Mouse (Mus musculus) C2C12 (cell line): ENCODE results near the gene Mrgprf. TPM values are rescaled to one million over a fixed set of nuclear protein-coding genes. Genes with fewer than 3 reads are reported as not detected.

Experiments
- H3K27me3 ChIP-seq: one replicate; pipeline ENCODE4 v1.6.1; 2011; ENCODE audit not compliant: control insufficient read depth, insufficient read depth, insufficient read length
- H3K36me3 ChIP-seq: one replicate; pipeline ENCODE4 v1.6.1; 2011; ENCODE audit not compliant: control insufficient read depth, insufficient read depth
- H3K4me3 ChIP-seq: one replicate; pipeline ENCODE4 v1.5.1; 2011; ENCODE audit warnings: mild to moderate bottlenecking, control low read depth; ENCODE audit not compliant: poor library complexity, insufficient read depth, severe bottlenecking
- H3K79me2 ChIP-seq: one replicate; pipeline ENCODE4 v1.6.1; 2011; ENCODE audit not compliant: control insufficient read depth, insufficient read depth
- H3K79me3 ChIP-seq: one replicate; pipeline ENCODE4 v1.6.1; 2011; ENCODE audit warnings: low read depth, control low read depth
- H3ac ChIP-seq: one replicate; pipeline ENCODE3; 2011; ENCODE audit warnings: low read depth; ENCODE audit not compliant: control insufficient read depth, insufficient read length
- CEBPB ChIP-seq: IDR thresholded peaks from one replicate; pipeline ENCODE4 v1.6.1; 2011; ENCODE audit warnings: low read depth, mild to moderate bottlenecking, control low read depth, moderate library complexity
- CTCF ChIP-seq: IDR thresholded peaks from one replicate; pipeline ENCODE4 v1.5.1; 2011; ENCODE audit not compliant: control insufficient read depth, insufficient read depth, insufficient read length
- FOSL1 ChIP-seq: IDR thresholded peaks from one replicate; pipeline ENCODE4 v1.8.0; 2011; ENCODE audit warnings: mild to moderate bottlenecking, low read length; ENCODE audit not compliant: poor library complexity, insufficient read depth, severe bottlenecking
- MAX ChIP-seq: IDR thresholded peaks from one replicate; pipeline ENCODE4 v1.6.1; 2011; ENCODE audit warnings: mild to moderate bottlenecking, control low read depth
- MYOD1 ChIP-seq: IDR thresholded peaks from one replicate; pipeline ENCODE4 v1.6.1; 2011; ENCODE audit warnings: low read depth; ENCODE audit not compliant: control insufficient read depth, insufficient read length
- MYOG ChIP-seq: IDR thresholded peaks from one replicate; pipeline ENCODE4 v1.6.1; 2011; ENCODE audit not compliant: control insufficient read depth, insufficient read length; ENCODE audit errors: extremely low read depth
- USF1 ChIP-seq: IDR thresholded peaks from one replicate; pipeline ENCODE4 v1.6.1; 2011; ENCODE audit warnings: low read depth, mild to moderate bottlenecking, control low read depth, moderate library complexity
- polyA plus RNA-seq: library from polyadenylated mRNA; unstranded; fragments of >200 nt; fragmentation: generic; extraction: Trizol; gene quantifications from one replicate; pipeline ENCODE4 v1.2.1, GENCODE M21; 2012; ENCODE audit warnings: missing spikeins

The Mrgprf gene
- polyA plus RNA-seq, 1 experiment: 0.88 TPM

DNA sequence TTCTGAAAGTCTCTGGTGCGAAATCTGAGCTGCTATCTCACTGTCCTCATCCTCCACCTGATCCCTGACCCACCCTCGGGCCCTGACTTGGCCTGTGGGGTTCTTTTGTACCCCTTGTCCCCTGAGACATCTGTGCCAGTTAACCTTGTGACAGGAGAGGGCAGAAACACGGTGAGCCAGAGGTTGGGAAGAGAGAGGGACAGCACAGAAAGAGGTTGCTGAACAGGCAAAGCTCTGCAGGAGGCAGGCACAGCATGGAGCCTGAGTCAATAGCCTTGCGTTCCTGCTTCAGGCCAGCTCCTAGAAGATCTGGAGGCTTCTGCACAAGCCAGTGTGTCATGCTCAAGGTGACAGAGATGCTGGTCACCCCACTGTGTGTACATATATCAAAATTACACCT, 23.0 kb downstream of the Mrgprf start:
- H3K79me3 ChIP-seq: no peaks in the 10 kb centered on the region
- H3ac ChIP-seq: no peak overlapping the region
- H3K79me2 ChIP-seq: no peaks in the 10 kb centered on the region
- TF ChIP-seq USF1: no peak
- no peak for TF ChIP-seq MYOG
- no peak for TF ChIP-seq CTCF
- no peak for TF ChIP-seq MAX
- no peak for TF ChIP-seq CEBPB
- no peak for TF ChIP-seq FOSL1
- no peak for TF ChIP-seq MYOD1
- H3K4me3 ChIP-seq: no peak overlapping the region
- no peaks in the 10 kb centered on the region for H3K36me3 ChIP-seq
- no peaks in the 10 kb centered on the region for H3K27me3 ChIP-seq

DNA sequence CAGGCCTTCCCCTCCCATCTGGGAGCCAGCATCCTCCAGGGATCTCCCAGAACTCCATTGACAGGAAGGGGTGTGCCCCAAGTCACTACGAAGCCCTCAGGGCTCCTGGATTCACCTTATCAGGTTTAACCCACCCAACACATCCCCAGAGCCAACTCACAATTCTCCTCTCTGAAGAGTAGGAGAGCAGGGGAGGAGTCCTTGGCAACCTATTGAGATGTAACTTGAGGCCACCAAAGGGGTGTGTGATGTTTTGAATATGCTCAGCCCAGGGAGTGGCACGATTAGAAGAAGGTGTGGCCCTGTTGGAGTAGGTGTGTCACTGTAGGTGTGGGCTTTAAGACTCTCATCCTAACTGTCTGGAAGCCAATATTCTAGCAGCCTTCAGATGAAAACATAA, 25.1 kb downstream of the Mrgprf start:
- no peak for TF ChIP-seq MAX
- TF ChIP-seq FOSL1: no peak
- no peak for TF ChIP-seq MYOD1
- TF ChIP-seq CTCF: no peak
- no peak for TF ChIP-seq MYOG
- TF ChIP-seq USF1: no peak
- TF ChIP-seq CEBPB: no peak
- no peak overlapping the region for H3K4me3 ChIP-seq

GRCm38 (mm10) chr7:145329982-145330381, 29.4 kb downstream of the Mrgprf start:
- no peak overlapping the region for H3K4me3 ChIP-seq
- no peaks in the 10 kb centered on the region for H3K79me3 ChIP-seq
- H3K36me3 ChIP-seq: no peaks in the 10 kb centered on the region
- no peak overlapping the region for H3ac ChIP-seq
- H3K27me3 ChIP-seq: no peaks in the 10 kb centered on the region
- no peaks in the 10 kb centered on the region for H3K79me2 ChIP-seq
- TF ChIP-seq MYOD1 (no peak), MAX (no peak), USF1 (no peak), CTCF (no peak), MYOG (no peak), CEBPB (no peak), FOSL1 (no peak)

More for the DNA sequence above, 25.1 kb downstream of the Mrgprf start:
- Histone ChIP-seq H3K79me2 (no peaks in the 10 kb centered on the region), H3ac (no peak overlapping the region), H3K79me3 (no peaks in the 10 kb centered on the region), H3K36me3 (no peaks in the 10 kb centered on the region), H3K27me3 (no peaks in the 10 kb centered on the region)

- Histone ChIP-seq H3K4me3 (no peak overlapping the region), H3K36me3 (no peaks in the 10 kb centered on the region), H3K79me2 (no peaks in the 10 kb centered on the region), H3K27me3 (no peaks in the 10 kb centered on the region), H3K79me3 (no peaks in the 10 kb centered on the region), H3ac (no peak overlapping the region)
- TF ChIP-seq CTCF (no peak), FOSL1 (no peak), USF1 (no peak), MYOD1 (no peak), MYOG (no peak), CEBPB (no peak), MAX (no peak)
Measured at GRCm38 (mm10) chr7:145330641-145331040, 30.0 kb downstream of the Mrgprf start.

- TF ChIP-seq MYOD1: no peak
- TF ChIP-seq FOSL1: no peak
- TF ChIP-seq CTCF: no peak
- no peak for TF ChIP-seq CEBPB
- no peak for TF ChIP-seq MAX
- TF ChIP-seq MYOG: no peak
- no peak for TF ChIP-seq USF1
- no peaks in the 10 kb centered on the region for H3K36me3 ChIP-seq
- no peaks in the 10 kb centered on the region for H3K79me2 ChIP-seq
- no peak overlapping the region for H3ac ChIP-seq
- H3K27me3 ChIP-seq: no peaks in the 10 kb centered on the region
- H3K79me3 ChIP-seq: no peaks in the 10 kb centered on the region
- no peak overlapping the region for H3K4me3 ChIP-seq
Measured at GRCm38 (mm10) chr7:145332376-145333041, 31.9 kb downstream of the Mrgprf start.

GRCm38 (mm10) chr7:145333936-145334335, 33.3 kb downstream of the Mrgprf start:
- no peaks in the 10 kb centered on the region for H3K36me3 ChIP-seq
- H3K4me3 ChIP-seq: no peak overlapping the region
- no peak overlapping the region for H3ac ChIP-seq
- no peaks in the 10 kb centered on the region for H3K79me3 ChIP-seq
- H3K27me3 ChIP-seq: no peaks in the 10 kb centered on the region
- H3K79me2 ChIP-seq: no peaks in the 10 kb centered on the region
- TF ChIP-seq MAX (no peak), CTCF (no peak), MYOD1 (no peak), MYOG (no peak), USF1 (no peak), FOSL1 (no peak), CEBPB (no peak)
